Mouse (Mus musculus) Muller cell, postnatal 12 days (primary cell): ENCODE measurements at regions not wholly inside any gene's neighbourhood (a gene's known extent, or its start where the extent isn't known, plus 50 kb on each side); places are given as distances from the start of the nearest gene placed in this dataset.

Experiments
- DNase-seq: peaks from one replicate; pipeline ENCODE4 v3.0.0-alpha.2; 2015; ENCODE audit errors: inconsistent ontology term

DNA sequence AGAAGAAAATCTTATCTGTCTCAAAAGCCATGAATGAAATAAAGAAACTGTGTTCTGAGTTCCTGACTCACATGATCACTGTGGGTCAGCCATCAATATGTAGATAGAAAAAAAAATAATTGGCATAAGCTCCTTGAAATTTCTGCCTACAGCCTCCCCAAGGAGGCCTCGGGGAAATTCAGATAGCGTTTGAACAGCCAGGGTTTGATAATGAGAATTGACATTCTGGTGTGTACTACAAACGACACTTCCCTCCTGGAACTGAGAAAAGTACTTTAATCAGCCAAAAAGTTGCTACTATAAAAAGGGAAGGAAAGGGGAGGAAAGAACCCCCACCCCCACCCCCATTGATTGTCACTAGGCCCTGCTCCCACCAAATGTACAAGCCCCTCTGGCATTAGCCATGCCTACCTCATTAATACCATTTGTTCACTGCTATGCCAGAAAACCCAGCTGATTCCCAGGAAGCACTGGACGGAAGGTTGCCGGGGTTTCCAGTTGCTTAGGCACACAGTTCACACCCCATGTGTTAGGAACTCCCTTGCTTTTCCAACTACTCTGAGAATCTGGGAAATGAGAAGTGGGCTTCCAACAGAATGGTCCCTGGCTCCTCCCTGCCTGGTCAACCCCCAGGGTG is 78.4 kb upstream of the Klf7 start:
- no peak for DNase-seq

DNA sequence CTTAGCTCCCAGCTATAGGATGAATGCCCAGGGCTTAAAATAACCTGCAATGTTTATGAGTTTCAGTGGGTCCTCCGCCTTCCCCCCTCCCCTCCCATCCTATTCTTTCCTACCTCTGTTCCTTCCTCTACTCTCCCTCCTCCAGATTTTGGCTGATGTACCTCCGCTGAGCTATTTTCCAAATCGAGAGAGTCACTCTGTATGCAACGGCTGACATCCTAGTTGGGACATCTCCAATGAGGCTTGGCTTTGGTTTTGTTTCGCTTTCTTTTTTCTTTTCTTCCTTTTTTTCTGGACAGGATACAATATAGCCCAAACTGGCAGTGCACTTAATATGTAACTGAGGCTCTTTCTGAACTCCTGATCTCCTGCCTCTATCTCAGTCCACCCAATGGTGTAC is 76.7 kb upstream of the Klf7 start:
- no peak for DNase-seq

DNA sequence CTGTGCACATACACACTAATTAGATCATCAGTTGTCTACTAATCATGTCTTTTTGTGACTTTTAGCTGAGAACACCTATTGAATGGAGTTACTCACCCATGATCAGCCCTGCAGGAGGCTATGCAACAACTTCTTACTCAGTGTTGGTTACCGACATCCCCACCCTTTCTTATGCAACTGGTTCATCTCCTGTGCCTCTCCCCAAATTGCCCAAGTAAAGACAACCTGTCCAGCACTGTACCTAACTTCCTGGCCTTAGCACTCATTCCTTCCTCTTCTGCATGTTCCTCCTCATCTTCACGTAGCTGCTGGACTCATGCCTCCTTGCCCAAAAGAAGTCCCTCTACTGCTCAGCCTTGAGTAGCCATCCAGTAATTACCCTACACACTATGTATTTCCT is 76.2 kb upstream of the Klf7 start:
- DNase-seq: no peak

DNA sequence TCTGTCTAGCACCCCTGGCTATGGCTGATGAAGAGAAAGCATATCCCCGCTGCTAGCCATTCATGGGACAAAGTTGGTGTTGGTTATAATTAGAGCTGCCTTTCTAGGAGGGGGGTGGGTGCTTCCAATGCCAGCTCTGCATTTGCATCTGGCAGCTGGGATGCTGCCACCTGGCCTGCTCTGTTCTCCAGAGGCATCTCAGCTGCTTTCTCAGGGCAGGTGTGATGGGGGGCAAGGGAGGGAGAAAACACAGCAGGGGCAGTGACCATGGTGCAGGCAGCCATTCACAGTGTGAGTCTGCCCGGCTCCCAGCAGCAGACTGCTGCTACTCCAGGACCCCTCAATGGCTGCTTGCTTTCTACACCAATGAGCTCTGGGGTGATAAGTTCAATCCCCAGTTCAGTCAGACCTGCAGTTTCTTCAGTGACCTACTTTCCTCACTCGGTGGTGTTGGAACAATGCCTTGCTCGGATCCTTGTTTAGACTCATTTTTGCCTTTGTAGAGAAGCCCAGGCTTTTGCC is 73.9 kb upstream of the Klf7 start:
- peak; percentile 56 for DNase-seq

DNA sequence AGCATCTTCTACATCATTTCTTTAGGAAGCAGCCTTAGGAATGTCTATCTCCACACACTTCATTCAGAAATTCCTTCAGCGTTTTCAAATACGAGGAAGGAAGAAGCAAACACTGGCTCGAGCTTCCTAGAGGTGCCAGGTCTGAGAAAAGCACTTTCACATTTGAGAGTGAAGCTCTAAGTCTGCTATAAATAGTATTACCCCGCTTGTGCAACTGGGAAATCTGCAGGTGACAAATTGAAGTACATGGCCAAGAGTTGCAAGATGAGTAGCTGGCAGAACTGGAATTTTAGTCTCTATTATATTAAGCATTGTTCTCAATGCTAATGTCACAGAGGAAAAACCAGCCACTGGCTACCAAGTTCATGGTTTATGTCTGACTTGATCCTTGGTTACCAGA is 73.2 kb upstream of the Klf7 start:
- no peak for DNase-seq

DNA sequence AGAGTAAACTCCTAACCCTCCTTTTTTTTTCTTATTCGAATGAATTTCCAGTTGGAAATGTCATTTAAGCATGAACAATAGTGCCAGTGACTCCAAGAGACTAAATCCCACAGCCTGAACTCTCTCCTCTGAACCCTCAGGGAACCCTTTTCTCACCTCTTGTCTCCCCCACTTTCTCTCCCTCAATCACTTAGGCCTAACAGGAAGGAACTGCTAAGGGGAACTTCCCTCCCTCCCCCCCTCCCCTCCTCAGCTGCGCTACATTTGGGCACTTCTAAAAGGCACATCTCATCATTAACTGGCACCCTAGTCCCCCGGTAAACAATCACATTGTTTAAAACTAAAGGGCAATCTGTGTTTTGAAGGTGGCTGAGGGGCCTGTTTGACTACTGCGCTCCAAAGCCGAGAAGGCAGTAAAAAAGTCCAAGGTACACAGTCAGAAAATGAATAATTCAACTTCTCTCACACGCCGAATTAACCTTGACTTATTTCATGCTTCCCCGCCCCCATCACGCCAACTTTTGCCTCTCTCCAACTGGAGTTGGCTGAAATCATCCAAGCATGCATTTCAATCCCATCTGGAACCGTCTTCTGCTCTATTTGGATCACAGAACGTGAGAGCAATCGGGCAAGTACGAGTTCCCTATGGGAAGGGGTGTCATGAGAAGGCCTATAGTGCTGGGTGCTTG is 71.2 kb upstream of the Klf7 start:
- DNase-seq: no peak

DNA sequence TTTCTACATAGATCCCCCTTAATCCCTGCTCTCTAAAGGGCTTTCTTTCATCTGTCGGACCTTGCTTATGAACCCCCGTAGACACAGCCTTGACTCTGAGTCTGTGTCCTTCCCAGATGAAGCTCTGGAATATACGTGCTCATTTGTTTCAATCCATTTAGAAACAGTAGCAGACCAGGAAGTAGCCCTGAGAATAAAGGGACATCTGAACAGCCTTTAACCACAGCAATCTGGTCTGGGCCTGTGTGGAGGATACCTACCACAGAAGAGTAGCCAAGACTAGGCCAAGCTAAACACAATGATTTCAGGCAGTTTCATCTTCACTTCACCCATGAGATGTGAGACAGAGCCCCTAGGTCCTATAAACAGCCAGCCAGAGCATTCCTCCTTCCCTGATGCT is 70.7 kb upstream of the Klf7 start:
- no peak for DNase-seq

DNA sequence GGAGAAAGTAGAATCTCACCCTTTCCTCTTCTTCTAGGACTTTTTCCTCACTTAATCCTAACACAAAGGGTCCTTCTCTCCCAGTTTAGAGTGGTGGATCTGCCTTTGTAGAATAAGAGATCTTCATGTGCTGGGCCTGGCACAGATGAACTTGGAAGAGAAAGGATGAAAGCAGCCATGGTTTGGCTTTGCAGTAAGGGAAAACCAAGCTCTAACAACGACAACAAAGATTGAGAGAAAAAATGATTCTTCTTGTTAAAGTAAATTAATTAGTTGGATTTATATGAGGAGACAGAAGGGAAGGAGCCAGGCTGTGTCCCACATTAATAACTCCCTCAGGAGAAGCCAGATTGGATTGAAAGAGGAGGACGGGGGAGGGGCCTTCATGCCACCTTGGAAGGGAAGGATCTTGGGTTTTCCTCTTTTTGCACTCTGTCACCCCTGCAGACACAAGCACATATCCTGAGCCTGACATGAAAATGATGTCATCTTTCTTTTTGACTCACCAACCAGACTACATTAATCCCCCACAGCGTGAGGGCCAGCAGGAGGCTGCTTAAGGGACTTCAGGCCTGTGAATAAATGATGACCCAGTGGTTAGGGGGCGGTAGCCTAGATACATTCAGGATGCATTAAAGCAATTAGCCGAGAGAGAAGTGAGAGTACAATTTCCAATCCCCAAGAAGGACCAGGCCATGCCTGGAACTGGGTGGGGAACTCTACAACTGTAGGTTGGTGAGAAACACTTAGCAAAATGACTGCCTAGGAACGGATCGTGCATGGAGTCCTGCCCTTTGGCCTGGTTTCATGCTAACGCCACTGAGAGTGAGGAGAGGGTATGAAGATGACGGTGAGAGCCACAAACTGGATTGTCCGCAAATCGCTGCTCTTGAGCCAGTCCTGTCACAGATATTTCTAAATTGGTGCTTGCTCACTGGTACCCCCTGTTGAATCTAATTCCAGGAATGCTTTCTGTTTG is 69.4 kb upstream of the Klf7 start:
- DNase-seq: no peak

DNA sequence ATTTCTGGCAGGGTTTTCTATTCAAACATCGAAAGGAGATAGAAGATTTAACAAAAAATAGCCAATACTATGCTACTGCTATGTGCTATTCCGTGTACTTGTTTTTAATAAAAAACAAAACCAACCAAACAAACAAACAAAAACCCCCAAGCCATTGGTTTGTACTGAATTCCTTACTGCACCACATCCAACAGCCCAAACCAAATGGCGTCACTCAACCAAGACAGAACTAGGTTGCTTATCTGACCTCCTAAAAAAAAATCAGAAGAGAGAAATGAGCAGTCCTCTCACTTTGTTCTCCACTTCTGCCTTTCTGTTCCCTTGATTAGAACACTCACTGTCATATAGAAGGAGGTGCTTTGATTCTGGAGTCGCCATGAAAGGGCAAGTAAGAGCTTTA is 68.6 kb upstream of the Klf7 start:
- DNase-seq: no peak

DNA sequence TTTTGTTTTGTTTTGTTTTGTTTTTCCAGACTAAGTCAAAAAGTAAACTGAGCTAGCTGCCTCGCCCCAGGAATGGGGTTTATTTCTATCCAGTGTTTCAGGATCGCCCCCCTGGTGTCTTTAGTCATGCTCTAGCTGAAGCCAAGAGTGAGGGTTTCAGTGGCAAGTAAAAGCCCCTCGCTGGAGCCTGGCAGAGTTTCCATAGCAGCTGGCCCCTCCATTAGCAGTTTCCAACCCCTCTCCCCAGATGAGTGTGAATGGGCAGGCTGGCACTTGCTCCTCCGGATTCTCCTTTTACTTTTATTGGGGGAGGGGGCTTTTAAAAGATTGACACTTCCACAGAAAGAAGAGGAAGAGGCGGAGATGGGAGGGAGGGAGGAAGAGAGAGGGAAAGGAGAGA is 68.0 kb upstream of the Klf7 start:
- no peak for DNase-seq

DNA sequence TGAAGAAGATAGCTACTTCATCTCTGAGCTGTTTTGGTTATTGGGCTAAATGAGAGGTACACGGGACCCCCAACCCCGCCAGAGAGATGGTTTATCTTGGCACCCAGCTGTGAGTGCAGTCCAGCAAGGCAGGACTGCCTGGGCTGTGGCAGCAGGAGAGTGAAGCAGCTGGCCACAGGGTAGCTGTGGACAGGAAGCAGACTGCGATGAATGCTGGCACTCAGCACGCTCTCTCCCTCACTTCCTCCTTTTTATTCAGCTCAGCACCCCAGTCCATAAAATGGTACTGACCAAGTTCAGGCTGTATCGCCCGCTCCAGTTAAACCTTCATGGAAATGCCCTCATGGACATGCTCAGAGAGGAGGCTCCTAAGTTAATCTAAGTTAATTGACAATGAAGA is 67.4 kb upstream of the Klf7 start:
- DNase-seq: no peak

DNA sequence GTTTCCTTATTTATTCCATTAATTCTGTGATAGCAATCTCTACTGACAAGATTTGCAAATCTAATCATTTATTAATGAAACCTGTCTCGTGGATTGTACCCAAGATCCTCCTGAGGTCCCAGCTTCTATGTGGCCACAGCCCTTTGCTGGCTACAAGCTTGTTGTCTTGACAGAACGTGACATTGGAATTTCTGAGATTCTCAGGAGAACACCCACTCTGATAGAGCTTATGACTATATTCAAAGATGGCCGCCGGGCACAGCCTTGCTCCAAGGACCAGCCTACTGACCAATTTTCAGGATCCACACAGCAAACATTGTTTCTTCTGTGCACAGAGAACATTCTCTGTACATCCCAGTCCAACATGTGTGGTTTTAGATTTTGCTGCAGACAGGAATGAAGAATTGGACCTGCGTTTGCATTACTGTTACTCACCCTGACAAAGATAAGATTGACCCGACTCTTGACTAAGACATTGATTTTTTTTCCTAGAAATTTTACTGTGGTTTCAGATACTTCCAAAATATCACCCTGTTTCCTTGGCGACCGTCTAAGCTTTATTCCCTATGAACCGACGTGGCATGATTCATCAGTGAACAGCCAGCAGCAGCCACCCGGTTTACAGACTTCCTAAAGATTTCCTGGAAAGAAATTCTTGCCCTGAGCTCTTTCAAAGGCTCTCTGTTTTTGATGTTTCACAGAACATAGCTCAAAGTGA is 65.9 kb upstream of the Klf7 start:
- no peak for DNase-seq

DNA sequence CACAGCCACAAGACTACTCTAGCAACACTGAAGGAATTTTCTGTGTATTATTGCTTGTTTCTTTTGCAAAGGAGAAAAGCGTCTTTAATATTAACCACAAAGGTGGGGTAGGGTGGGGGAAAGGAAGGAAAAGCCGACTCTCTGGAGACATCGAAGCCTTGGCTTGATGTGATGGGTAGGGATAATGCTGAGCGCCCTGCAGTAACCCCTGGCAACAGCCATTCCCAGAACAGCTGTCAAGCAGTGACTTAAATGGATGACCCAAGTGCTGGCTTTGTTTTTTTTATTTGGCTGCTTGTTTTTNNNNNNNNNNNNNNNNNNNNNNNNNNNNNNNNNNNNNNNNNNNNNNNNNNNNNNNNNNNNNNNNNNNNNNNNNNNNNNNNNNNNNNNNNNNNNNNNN is 51.6 kb upstream of the Klf7 start:
- DNase-seq: no peak

DNA sequence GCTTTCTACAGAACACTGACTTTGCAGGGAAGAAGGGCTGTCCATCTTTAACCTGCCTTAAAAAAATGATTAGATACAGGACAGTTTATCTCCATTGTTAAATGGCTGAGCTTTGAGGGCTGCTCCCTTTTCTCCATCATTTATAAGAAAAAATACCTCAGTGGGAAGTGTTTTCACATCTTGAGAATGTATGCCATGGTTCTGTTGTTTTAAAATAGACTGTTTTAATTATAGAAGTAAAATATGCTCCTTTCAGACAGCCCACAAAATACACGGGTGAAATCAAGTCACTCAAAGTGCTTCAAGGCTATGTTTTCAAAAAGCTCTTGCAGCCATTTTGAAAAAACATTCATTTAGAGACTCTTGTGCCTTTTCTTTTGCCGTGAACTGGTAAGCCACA is 50.0 kb upstream of the Klf7 start:
- no peak for DNase-seq
